Mouse (Mus musculus) common myeloid progenitor, adult 5-6 weeks (primary cell): Measurements from ENCODE around the gene Phrf1. TPM values are rescaled to one million over a fixed set of nuclear protein-coding genes. Genes with fewer than 3 reads are reported as not detected.

Experiments
- ATAC-seq: replicated peaks from 2 replicates; pipeline ENCODE4 v1.8.0; 2016; ENCODE audit warnings: low read depth, mild to moderate bottlenecking, moderate TSS enrichment, inconsistent platforms; ENCODE audit not compliant: poor library complexity, severe bottlenecking
- total RNA-seq: library from RNA; stranded (forward); fragments of 200-1000, 187-1606 nt; gene quantifications from 2 replicates; pipeline ENCODE4 v1.2.3, GENCODE M21; 2017

Phrf1 gene
- total RNA-seq, 1 experiment from 2014 or later: 114 TPM

DNA sequence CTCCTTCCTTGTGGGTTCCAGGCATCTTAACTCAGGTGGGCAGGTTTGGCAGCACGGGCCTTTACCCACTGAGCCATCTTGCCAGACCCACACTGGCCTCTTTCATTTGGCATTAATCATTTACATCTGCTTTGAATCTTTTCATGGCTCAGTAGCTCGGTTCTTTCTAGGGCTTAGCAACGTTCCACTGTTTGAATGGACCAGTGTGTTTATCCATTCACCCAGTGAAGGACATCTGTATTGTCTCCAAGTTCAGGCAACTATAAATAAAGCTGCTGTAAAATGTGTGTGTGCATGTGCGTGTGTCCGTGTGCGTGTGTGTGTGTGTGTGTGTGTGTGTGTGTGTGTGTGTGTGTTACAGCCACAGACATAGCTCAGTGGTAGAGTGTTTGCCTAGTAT lies 52.9 kb downstream of the Phrf1 start:
- ATAC-seq: no peak

- no peak for ATAC-seq
Observed at GRCm38 (mm10) chr7:141282756-141283155, 54.2 kb downstream of the Phrf1 start.

- no peak for ATAC-seq
Observed at GRCm38 (mm10) chr7:141288042-141288441, 59.5 kb downstream of the Phrf1 start.

- ATAC-seq: peak; percentile 48
Observed at GRCm38 (mm10) chr7:141291921-141292582, 63.5 kb downstream of the Phrf1 start, which contains the start of gene Drd4. Gene Drd4 (plus strand): TSS chr7:141292006.

DNA sequence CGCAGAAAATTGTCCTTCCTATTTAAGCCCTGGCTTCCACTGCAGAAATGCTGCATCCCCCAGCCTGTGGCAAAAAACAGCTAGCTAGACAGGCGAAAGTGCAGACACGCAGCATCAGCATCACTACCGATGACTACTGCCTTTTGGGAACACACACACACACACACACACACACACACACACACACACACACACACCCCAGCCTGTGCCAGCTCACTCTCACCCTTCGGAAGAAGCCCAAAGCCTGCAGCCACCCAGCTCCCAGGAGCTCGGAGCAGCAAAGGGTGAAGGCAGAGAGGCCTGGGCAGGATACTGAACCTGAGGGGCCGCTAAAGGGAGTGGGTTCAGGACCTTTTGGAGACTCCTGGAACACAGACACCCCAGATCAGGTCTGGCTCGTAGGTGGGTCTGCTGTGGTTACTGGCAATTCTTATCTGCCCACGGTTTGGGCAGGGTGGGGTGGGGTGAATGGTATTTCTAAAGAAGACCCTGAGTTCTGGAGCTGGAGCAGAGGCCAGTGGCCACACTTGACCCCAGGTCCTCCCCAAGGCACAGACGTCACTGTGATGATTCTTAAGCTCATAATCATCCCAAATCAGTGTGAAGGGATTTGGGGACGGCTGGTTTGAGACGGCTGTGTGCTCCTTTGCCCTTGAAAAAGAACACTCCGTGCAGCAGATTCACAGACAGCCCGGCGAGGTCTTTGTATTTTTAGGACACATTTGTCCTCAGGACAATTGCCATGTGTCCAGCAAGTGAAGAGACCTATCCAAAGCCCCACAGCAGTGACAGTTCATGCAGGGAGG lies 64.2 kb downstream of the Phrf1 start:
- ATAC-seq: no peak

DNA sequence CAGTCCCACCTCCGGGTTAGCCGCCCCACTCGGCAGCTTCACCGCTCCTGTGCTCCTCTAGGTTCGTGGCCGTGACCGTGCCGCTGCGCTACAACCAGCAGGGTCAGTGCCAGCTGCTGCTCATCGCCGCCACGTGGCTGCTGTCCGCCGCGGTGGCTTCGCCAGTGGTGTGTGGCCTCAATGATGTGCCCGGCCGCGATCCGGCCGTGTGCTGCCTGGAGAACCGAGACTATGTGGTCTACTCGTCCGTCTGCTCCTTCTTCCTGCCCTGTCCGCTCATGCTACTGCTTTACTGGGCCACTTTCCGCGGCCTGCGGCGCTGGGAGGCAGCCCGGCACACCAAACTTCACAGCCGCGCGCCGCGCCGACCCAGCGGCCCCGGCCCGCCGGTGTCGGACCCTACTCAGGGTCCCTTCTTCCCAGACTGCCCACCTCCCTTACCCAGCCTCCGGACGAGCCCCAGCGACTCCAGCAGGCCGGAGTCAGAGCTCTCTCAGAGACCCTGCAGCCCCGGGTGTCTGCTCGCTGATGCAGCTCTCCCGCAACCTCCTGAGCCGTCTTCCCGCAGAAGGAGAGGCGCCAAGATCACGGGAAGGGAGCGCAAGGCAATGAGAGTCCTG lies 65.4 kb downstream of the Phrf1 start:
- ATAC-seq: peak; percentile 58

DNA sequence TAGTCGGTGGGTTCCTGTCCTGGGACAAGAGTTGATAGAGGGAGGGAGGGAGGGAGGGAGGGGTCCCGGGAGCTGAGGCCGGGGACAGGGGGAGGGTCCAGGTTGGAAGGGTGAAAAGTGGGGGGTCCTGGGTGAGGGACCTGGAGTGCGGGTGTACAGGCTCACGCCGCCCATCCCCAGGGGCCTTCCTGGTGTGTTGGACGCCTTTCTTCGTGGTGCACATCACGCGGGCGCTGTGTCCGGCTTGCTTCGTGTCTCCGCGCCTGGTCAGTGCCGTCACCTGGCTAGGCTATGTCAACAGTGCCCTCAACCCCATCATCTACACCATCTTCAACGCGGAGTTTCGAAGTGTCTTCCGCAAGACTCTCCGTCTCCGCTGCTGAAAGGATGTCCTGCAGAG lies 65.9 kb downstream of the Phrf1 start:
- no peak for ATAC-seq

- ATAC-seq: no peak
Observed at GRCm38 (mm10) chr7:141297926-141298650, 69.5 kb downstream of the Phrf1 start.

- ATAC-seq: no peak
Observed at GRCm38 (mm10) chr7:141299175-141299574, 70.6 kb downstream of the Phrf1 start.

DNA sequence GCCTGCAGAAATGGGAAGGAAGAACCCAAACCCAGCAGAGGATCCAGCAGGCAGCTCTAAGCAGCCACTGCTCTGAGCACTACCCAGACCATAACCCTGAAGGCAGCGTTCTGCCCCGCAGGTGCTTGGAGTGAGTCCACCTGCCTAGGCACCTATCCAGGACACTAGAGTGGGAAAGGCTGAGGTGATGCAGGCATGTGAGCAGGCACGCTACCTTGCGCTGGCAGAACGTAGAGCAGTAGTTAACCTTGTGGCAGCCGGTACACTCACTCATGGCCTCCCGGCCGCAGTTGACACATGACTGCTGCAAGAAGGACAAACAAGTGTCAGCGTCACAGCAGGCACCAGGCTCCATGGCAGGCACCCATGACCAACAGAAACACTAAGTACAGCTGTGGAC lies 72.8 kb downstream of the Phrf1 start:
- no peak for ATAC-seq

DNA sequence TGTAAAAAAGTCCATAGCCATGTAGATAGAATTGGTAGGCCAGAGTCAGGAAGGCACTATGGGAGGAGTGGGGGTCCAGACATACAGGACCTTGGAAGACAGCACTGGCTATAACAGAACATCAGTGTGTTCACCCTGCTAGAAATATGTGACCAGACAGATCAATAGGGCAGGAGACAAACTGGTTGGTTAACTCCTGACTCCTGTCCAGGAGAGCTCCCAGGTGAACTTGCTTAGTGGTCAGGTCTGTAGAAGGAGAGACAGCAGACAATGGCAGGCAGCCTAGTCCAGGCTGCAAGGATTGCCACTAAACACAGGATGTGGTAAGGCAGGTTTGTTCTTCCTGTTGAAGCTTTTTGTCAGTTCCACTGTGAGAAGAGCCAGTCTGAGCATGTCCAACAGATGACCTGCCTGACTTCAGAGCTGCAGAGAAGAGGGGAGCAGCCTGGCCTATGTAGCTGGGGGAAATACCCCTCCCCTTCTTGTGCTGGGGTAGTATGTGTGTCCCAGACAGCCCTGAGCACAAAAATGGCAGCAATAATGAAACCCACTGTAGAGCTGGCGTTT lies 74.2 kb downstream of the Phrf1 start:
- ATAC-seq: 0 out of 2 replicates have a peak, but pooled peaks have one; percentile 18

DNA sequence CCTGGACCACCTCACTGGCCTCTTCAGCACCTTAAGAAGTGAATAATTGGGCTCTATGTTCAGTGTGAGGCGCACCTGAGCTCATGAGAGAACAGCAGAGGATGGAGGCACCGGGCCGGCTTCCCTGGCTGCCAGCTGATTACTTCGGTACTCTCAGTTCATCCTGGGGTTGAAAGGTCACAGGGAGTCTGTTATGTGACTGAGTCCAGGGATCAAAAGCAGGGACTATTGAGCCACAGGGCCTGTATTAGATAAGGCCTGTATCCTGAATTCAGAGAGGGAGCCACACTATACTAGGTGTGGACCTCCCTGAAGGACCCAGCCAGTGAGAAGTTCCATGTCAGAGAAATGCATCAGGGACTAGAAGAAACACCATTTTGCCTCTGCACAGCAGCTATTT lies 76.0 kb downstream of the Phrf1 start:
- ATAC-seq: no peak

Other genes with a start within 250 kb of the Phrf1 start
- 143 and 146 TPM in 2 replicates for gene Ifitm3, start 218.0 kb upstream of the Phrf1 start, total RNA-seq
- 8.2 TPM in 1 of 2 replicates, not detected in the other for gene Ifitm6, start 210.9 kb upstream of the Phrf1 start, total RNA-seq
- gene Gm17387, start 199.7 kb upstream of the Phrf1 start, total RNA-seq: not detected in 2 replicates
- 0.19 and 0.82 TPM in 2 replicates for gene B4galnt4, start 167.7 kb upstream of the Phrf1 start, total RNA-seq
- 0.19 and 3.4 TPM in 2 replicates for gene Pkp3, start 150.6 kb upstream of the Phrf1 start, total RNA-seq
- gene Sigirr, start 128.2 kb upstream of the Phrf1 start, total RNA-seq: 17.7 and 26.1 TPM in 2 replicates
- not detected in 2 replicates for gene Ano9, start 111.0 kb upstream of the Phrf1 start, total RNA-seq
- gene Ptdss2, start 106.4 kb upstream of the Phrf1 start, total RNA-seq: 12.8 and 16.6 TPM in 2 replicates
- gene Rnh1, start 55.9 kb upstream of the Phrf1 start, total RNA-seq: 42.0 and 54.6 TPM in 2 replicates
- 23.5 and 36.8 TPM in 2 replicates for gene Hras, start 34.8 kb upstream of the Phrf1 start, total RNA-seq
- gene Lrrc56, start 34.6 kb upstream of the Phrf1 start, total RNA-seq: 1.2 TPM in 2 replicates
- gene Lmntd2, start 14.7 kb upstream of the Phrf1 start, total RNA-seq: 0.32 and 1.2 TPM in 2 replicates
- gene Rassf7, start 12.9 kb upstream of the Phrf1 start, total RNA-seq: 1.8 and 5.9 TPM in 2 replicates
- 3.4 and 24.7 TPM in 2 replicates for gene Irf7, start 37.7 kb downstream of the Phrf1 start, total RNA-seq
- not detected in 2 replicates for gene Cdhr5, start 48.0 kb downstream of the Phrf1 start, total RNA-seq
- not detected in 2 replicates for gene Sct, start 50.3 kb downstream of the Phrf1 start, total RNA-seq
- not detected in 2 replicates for gene Drd4, start 63.2 kb downstream of the Phrf1 start, total RNA-seq
- 18.7 and 29.1 TPM in 2 replicates for gene Deaf1, start 98.9 kb downstream of the Phrf1 start, total RNA-seq
- gene Tmem80, start 99.0 kb downstream of the Phrf1 start, total RNA-seq: 7.4 and 9.0 TPM in 2 replicates
- 1.1 TPM in 1 of 2 replicates, not detected in the other for gene Eps8l2, start 110.1 kb downstream of the Phrf1 start, total RNA-seq
- 295 and 302 TPM in 2 replicates for gene Taldo1, start 163.4 kb downstream of the Phrf1 start, total RNA-seq
- 11.4 and 12.7 TPM in 2 replicates for gene Gatd1, start 185.4 kb downstream of the Phrf1 start, total RNA-seq
- not detected in 2 replicates for gene Cend1, start 200.7 kb downstream of the Phrf1 start, total RNA-seq
- 4.9 and 11.1 TPM in 2 replicates for gene Slc25a22, start 209.1 kb downstream of the Phrf1 start, total RNA-seq
- 8.3 and 14.3 TPM in 2 replicates for gene Pidd1, start 215.2 kb downstream of the Phrf1 start, total RNA-seq
- gene Rplp2, start 218.6 kb downstream of the Phrf1 start, total RNA-seq: 2,332 and 2,799 TPM in 2 replicates
- 13.9 and 14.4 TPM in 2 replicates for gene Pnpla2, start 226.4 kb downstream of the Phrf1 start, total RNA-seq
- gene Cracr2b, start 232.3 kb downstream of the Phrf1 start, total RNA-seq: 0.39 TPM in 1 of 2 replicates, not detected in the other
- 31.4 and 32.9 TPM in 2 replicates for gene Cd151, start 238.6 kb downstream of the Phrf1 start, total RNA-seq
- 44.5 and 47.0 TPM in 2 replicates for gene Polr2l, start 246.3 kb downstream of the Phrf1 start, total RNA-seq
- 50.3 and 53.3 TPM in 2 replicates for gene Tspan4, start 246.5 kb downstream of the Phrf1 start, total RNA-seq